Mouse (Mus musculus): Measurements from ENCODE around the gene Pcnp.

DNA sequence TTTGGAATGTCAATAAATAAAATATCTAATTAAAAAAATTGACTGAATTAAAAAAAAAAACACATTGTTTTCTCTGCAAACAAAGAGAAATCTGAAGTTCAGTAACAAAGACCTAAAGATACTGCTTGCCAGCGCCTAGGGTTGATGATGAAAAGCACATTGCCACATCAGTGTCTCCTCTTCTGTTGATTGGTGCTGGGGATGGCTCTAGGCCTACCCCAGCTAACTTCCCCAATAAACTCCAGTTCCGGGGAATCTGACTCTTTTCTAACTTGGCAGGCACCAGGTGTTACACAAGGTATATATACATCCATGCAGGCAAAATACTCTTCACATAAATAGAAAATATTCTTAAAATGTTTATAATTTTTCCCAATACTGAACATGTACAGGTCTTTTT is 35.3 kb downstream of the Pcnp start:
- no peak for TF ChIP-seq EP300 (optimal IDR thresholded peaks at IDR 0.05)
- no peak for TF ChIP-seq CTCF (IDR thresholded peaks at IDR 0.05; ENCODE audit: low read depth)
